Mouse (Mus musculus) hindbrain, embryonic 13.5 days (tissue): Measurements from ENCODE around the gene Krt15. TPM values are rescaled to one million over a fixed set of nuclear protein-coding genes. Genes with fewer than 3 reads are reported as not detected.

Source experiments
- ATAC-seq: fragments of 200-750 bp; cut with Nextera tagmentation; 2 replicates; pipeline ENCODE4 v1.8.0; 2017; ENCODE audit warnings: moderate TSS enrichment; ENCODE audit not compliant: low FRiP score
- H3K27ac ChIP-seq: fragments of 300-500 bp; sonication (generic); 2 replicates; pipeline ENCODE4 v1.5.1; 2015; ENCODE audit warnings: inconsistent platforms, mild to moderate bottlenecking, moderate library complexity
- H3K27me3 ChIP-seq: fragments of 300-500 bp; sonication (generic); 2 replicates; pipeline ENCODE4 v1.6.1; 2015; ENCODE audit warnings: mild to moderate bottlenecking, inconsistent platforms
- H3K36me3 ChIP-seq: fragments of 300-500 bp; sonication (generic); 2 replicates; pipeline ENCODE4 v1.6.1; 2015; ENCODE audit warnings: mild to moderate bottlenecking, inconsistent platforms
- H3K4me1 ChIP-seq: fragments of 300-500 bp; sonication (generic); replicated peaks from 2 replicates; pipeline ENCODE4 v1.6.1; 2015; ENCODE audit warnings: inconsistent platforms
- H3K4me2 ChIP-seq: fragments of 300-500 bp; sonication (generic); 2 replicates; pipeline ENCODE4 v1.6.1; 2015; ENCODE audit warnings: inconsistent platforms, mild to moderate bottlenecking, moderate library complexity
- H3K4me3 ChIP-seq: fragments of 300-500 bp; sonication (generic); 2 replicates; pipeline ENCODE4 v1.5.1; 2015; ENCODE audit warnings: mild to moderate bottlenecking, inconsistent platforms
- H3K9ac ChIP-seq: fragments of 300-500 bp; sonication (generic); 2 replicates; pipeline ENCODE4 v1.6.1; 2015; ENCODE audit warnings: mild to moderate bottlenecking, inconsistent platforms
- H3K9me3 ChIP-seq: fragments of 300-500 bp; sonication (generic); 2 replicates; pipeline ENCODE4 v1.6.1; 2016; ENCODE audit warnings: inconsistent platforms
- WGBS: fragments of 180-500 bp; shearing (Covaris S2); methylation state at CpG from one replicate; pipeline ENCODE4 v1.1.7; 2015; 5-methylcytosine and 5-hydroxymethylcytosine counted together
- polyA plus RNA-seq: library from polyadenylated mRNA; unstranded; fragments of >200 nt; fragmentation: Nextera tagmentation; extraction: Ambion mirVana; gene quantifications from 2 replicates; pipeline ENCODE4 v1.2.1, GENCODE M21; 2015

Gene Krt15
- polyA plus RNA-seq, 1 experiment from 2014 or later: 0.22 TPM

DNA sequence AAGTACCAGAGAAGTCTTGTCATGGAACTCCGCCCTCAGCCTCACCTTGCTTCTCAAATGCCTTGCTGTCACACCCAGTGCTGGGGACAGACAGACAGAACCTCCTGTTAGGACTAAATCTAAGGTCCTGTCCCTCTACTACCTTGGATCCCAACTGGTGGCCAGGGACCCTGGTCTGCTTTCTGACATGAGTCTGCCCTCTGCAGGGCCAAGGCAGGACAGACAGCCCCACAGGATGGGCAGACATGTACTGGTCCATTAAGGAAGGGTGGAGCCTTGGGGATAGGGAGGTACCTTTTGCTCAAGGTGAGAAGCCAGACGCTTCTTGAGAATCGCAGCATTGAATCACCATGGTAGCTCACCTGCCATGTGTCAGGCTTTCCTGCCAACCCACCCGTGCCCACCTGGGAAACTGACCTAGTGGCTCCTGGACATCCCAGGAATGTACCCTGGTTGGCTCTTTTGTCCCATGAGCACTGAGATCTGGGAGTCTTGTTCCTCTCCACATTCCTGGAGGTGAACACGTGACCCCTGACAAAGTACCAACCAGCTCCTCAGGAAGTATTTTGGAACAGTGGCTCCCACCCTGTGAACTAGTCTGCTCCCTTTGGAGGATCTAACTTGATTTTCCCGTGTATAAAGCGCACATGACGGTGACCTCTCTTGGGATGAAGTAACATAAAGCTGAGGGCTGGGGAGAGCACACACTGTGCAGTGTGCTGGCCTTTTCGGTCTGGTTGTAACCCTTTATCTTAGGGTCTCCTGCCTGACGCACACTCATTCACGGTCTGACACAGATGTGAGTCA, 22.6 kb downstream of the Krt15 start:
- WGBS: 88% methylated on average over 11 of the region's 11 CpGs
- Histone ChIP-seq H3K4me3 (no peak overlapping the region), H3K9me3 (no peaks in the 10 kb centered on the region), H3K9ac (no peak overlapping the region), H3K4me1 (no peaks in the 10 kb centered on the region), H3K36me3 (no peaks in the 10 kb centered on the region), H3K27me3 (no peaks in the 10 kb centered on the region), H3K27ac (no peak overlapping the region), H3K4me2 (no peak overlapping the region)
- no peak for ATAC-seq

DNA sequence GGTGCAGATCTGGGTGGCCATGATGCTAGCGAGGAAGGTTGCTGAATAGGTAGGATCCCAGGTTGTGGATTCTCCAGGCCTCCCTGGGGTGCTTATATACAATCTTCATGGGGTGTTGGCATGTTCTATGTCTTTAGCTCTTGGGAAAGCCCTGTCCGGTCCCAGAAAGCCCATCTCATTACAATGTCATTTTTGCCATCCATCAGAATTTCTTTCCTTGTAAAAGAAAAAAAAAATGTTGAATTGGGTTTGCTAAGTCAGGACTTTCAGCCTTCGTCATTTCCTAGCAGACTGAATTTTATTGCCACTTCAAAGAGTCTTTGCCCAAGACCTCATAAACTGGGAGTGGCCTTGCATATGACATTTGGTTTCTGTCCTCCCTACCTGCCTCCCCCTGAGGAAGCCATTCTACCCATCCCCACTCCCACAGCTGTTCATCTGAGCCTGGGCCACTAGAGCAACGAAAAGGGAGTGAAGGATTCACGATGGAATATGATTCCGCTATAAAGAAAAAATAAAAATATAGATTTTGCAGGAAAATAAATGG, 30.1 kb downstream of the Krt15 start, which contains the start of gene Krt36:
Gene Krt36 (minus strand): TSS at position 51 of the 547 bp plus-strand sequence.
- 91% methylated on average over 6 of the region's 6 CpGs for WGBS
- Histone ChIP-seq H3K4me2 (no peak within 1 kb of the TSS), H3K4me3 (no peak within 1 kb of the TSS), H3K4me1 (no peaks in the 10 kb centered on the region), H3K27me3 (no peaks in the 10 kb centered on the region), H3K27ac (no peak within 1 kb of the TSS), H3K9ac (no peak within 1 kb of the TSS), H3K36me3 (no peaks in the 10 kb centered on the region), H3K9me3 (no peaks in the 10 kb centered on the region)
- ATAC-seq: no peak

GRCm38 (mm10) chr11:100102693-100103429, 32.9 kb downstream of the Krt15 start:
- Histone ChIP-seq H3K9me3 (no peaks in the 10 kb centered on the region), H3K9ac (no peak overlapping the region), H3K27ac (no peak overlapping the region), H3K4me1 (peaks cover 7% of the 10 kb centered on the region), H3K4me3 (no peak overlapping the region), H3K36me3 (no peaks in the 10 kb centered on the region), H3K27me3 (no peaks in the 10 kb centered on the region), H3K4me2 (no peak overlapping the region)
- ATAC-seq: no peak
- WGBS: 66% methylated on average over 15 of the region's 15 CpGs

- H3K4me2 ChIP-seq: no peak overlapping the region
- no peaks in the 10 kb centered on the region for H3K9me3 ChIP-seq
- no peak overlapping the region for H3K27ac ChIP-seq
- ATAC-seq: no peak
- H3K4me3 ChIP-seq: no peak overlapping the region
- H3K36me3 ChIP-seq: no peaks in the 10 kb centered on the region
- no peak overlapping the region for H3K9ac ChIP-seq
- peaks cover 10% of the 10 kb centered on the region for H3K4me1 ChIP-seq
- WGBS: 92% methylated on average over 4 of the region's 4 CpGs
- H3K27me3 ChIP-seq: no peaks in the 10 kb centered on the region
Measured at GRCm38 (mm10) chr11:100100391-100100790, 35.3 kb downstream of the Krt15 start.

GRCm38 (mm10) chr11:100097819-100098218, 37.9 kb downstream of the Krt15 start:
- no peaks in the 10 kb centered on the region for H3K27me3 ChIP-seq
- H3K9me3 ChIP-seq: no peaks in the 10 kb centered on the region
- H3K36me3 ChIP-seq: no peaks in the 10 kb centered on the region
- H3K4me2 ChIP-seq: no peak overlapping the region
- H3K4me3 ChIP-seq: no peak overlapping the region
- no peak for ATAC-seq
- H3K27ac ChIP-seq: no peak overlapping the region
- WGBS: 74% methylated on average over 9 of the region's 9 CpGs
- no peak overlapping the region for H3K9ac ChIP-seq
- peaks cover 10% of the 10 kb centered on the region for H3K4me1 ChIP-seq

DNA sequence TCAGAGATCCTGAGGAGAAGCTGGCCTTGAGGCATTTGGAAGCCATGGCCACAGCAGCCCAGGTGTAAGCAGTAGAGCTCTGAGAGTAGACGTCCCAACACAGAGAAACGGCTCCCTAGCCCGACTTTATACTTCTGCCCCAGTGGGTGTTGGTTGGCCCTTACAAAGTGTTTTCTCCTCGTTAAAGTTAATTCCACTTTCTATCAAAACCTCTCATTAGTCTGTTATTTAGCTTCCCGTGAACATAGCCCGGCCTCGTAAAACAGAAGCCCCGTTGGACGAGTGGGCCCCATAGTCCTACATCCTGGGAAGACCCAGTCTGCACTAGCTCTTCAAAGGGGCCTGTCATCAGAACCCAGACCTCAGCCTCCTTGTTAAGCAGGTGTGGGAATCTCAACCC, 39.6 kb downstream of the Krt15 start, which contains the start of gene Krt35:
Gene Krt35 (minus strand): TSS at position 101 of the 400 bp plus-strand sequence.
- no peak for ATAC-seq
- H3K36me3 ChIP-seq: no peaks in the 10 kb centered on the region
- no peak within 1 kb of the TSS for H3K27ac ChIP-seq
- H3K27me3 ChIP-seq: no peaks in the 10 kb centered on the region
- H3K4me2 ChIP-seq: no peak within 1 kb of the TSS
- 94% methylated on average over 9 of the region's 9 CpGs for WGBS
- H3K4me3 ChIP-seq: no peak within 1 kb of the TSS
- peaks cover 10% of the 10 kb centered on the region for H3K4me1 ChIP-seq
- no peaks in the 10 kb centered on the region for H3K9me3 ChIP-seq
- H3K9ac ChIP-seq: no peak within 1 kb of the TSS

GRCm38 (mm10) chr11:100088378-100089025, 47.2 kb downstream of the Krt15 start:
- Histone ChIP-seq H3K4me1 (no peaks in the 10 kb centered on the region), H3K27me3 (no peaks in the 10 kb centered on the region), H3K27ac (no peak overlapping the region), H3K4me2 (no peak overlapping the region), H3K4me3 (no peak overlapping the region), H3K36me3 (no peaks in the 10 kb centered on the region), H3K9ac (no peak overlapping the region), H3K9me3 (peaks cover 4% of the 10 kb centered on the region)
- no peak for ATAC-seq
- 78% methylated on average over 7 of the region's 7 CpGs for WGBS

GRCm38 (mm10) chr11:100087861-100088260, 47.9 kb downstream of the Krt15 start, which contains the start of gene Krt32:
Gene Krt32, minus strand, starts transcription at chr11:100088226.
- 94% methylated on average over 10 of the region's 10 CpGs for WGBS

More at GRCm38 (mm10) chr11:100087861-100088260, 47.9 kb downstream of the Krt15 start, which contains the start of gene Krt32:
- Histone ChIP-seq H3K4me2 (no peak within 1 kb of the TSS), H3K4me1 (no peaks in the 10 kb centered on the region), H3K27me3 (no peaks in the 10 kb centered on the region), H3K4me3 (no peak within 1 kb of the TSS), H3K27ac (no peak within 1 kb of the TSS), H3K9ac (no peak within 1 kb of the TSS), H3K36me3 (no peaks in the 10 kb centered on the region), H3K9me3 (peaks cover 4% of the 10 kb centered on the region)
- ATAC-seq: no peak

Other genes starting within 250 kb of the Krt15 start
- gene Krtap31-1, start 228.0 kb downstream of the Krt15 start, polyA plus RNA-seq: not detected in 2 replicates
- not detected in 2 replicates for gene Gm11565, start 221.2 kb downstream of the Krt15 start, polyA plus RNA-seq
- not detected in 2 replicates for gene Krtap31-2, start 199.6 kb downstream of the Krt15 start, polyA plus RNA-seq
- not detected in 2 replicates for gene Krtap9-5, start 187.5 kb downstream of the Krt15 start, polyA plus RNA-seq
- gene Krtap29-1, start 156.9 kb downstream of the Krt15 start, polyA plus RNA-seq: not detected in 2 replicates
- gene Krtap16-1, start 149.3 kb downstream of the Krt15 start, polyA plus RNA-seq: 0.09 and 0.13 TPM in 2 replicates
- 0.45 TPM in 1 of 2 replicates, not detected in the other for gene Krtap17-1, start 141.9 kb downstream of the Krt15 start, polyA plus RNA-seq
- gene Krt33a, start 119.7 kb downstream of the Krt15 start, polyA plus RNA-seq: not detected in 2 replicates
- not detected in 2 replicates for gene Krt33b, start 106.1 kb downstream of the Krt15 start, polyA plus RNA-seq
- gene Krt34, start 94.4 kb downstream of the Krt15 start, polyA plus RNA-seq: not detected in 2 replicates
- not detected in 2 replicates for gene Krt31, start 85.4 kb downstream of the Krt15 start, polyA plus RNA-seq
- not detected in 2 replicates for gene Krt32, start 47.7 kb downstream of the Krt15 start, polyA plus RNA-seq
- gene Krt35, start 39.7 kb downstream of the Krt15 start, polyA plus RNA-seq: not detected in 2 replicates
- gene Krt36, start 30.3 kb downstream of the Krt15 start, polyA plus RNA-seq: not detected in 2 replicates
- 0.57 TPM in 1 of 2 replicates, not detected in the other for gene Krt13, start 14.4 kb downstream of the Krt15 start, polyA plus RNA-seq
- gene Krt19, start 12.7 kb upstream of the Krt15 start, polyA plus RNA-seq: 1.00 and 1.2 TPM in 2 replicates
- not detected in 2 replicates for gene Krt9, start 57.3 kb upstream of the Krt15 start, polyA plus RNA-seq
- gene Krt14, start 71.6 kb upstream of the Krt15 start, polyA plus RNA-seq: 0.12 and 0.39 TPM in 2 replicates
- gene Krt16, start 113.0 kb upstream of the Krt15 start, polyA plus RNA-seq: not detected in 2 replicates
- 0.17 TPM in 1 of 2 replicates, not detected in the other for gene Krt17, start 125.1 kb upstream of the Krt15 start, polyA plus RNA-seq
- gene Krt42, start 133.9 kb upstream of the Krt15 start, polyA plus RNA-seq: not detected in 2 replicates
- gene Eif1, start 184.0 kb upstream of the Krt15 start, polyA plus RNA-seq: 1,398 and 1,436 TPM in 2 replicates
- gene Gast, start 198.5 kb upstream of the Krt15 start, polyA plus RNA-seq: 0.66 and 1.7 TPM in 2 replicates
- 94.1 and 94.4 TPM in 2 replicates for gene Hap1, start 220.2 kb upstream of the Krt15 start, polyA plus RNA-seq